Mouse (Mus musculus) heart, postnatal 0 days (tissue): ENCODE data around the gene Tpst1.

Experiments used
- CTCF ChIP-seq: IDR thresholded peaks from 2 replicates; pipeline ENCODE4 v1.5.1; 2016; ENCODE audit warnings: antibody characterized with exemption, control low read depth, low read depth
- EP300 ChIP-seq: IDR thresholded peaks from 2 replicates; pipeline ENCODE4 v1.6.1; 2016; ENCODE audit warnings: antibody characterized with exemption, low read depth

DNA sequence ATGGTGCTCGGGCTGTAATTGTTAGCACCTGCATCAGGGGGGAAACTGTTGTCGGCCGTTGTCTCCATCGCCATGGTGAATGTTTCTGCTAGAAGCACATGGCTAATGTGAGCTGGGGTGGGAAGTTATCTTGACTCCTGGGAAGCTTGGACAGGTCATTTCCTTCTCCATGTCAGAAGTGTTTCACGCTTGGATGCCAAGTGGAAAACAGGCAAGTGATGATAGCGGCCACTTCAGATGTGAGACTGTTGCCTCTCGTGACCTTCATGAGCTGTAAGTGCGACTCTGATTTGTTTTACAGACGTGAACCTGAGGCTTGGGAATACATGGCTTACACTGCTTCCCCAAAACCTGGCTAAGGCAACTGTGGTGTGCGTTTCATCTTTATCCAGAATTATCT lies 26.5 kb upstream of the Tpst1 start:
- no peak for TF ChIP-seq CTCF
- no peak for TF ChIP-seq EP300
